Mouse (Mus musculus) forebrain, embryonic 11.5 days (tissue): ENCODE results near the gene Vps33b. TPM values are rescaled to one million over a fixed set of nuclear protein-coding genes. Genes with fewer than 3 reads are reported as not detected.

Source experiments
- ATAC-seq: fragments of 200-750 bp; cut with Nextera tagmentation; replicated peaks from 2 replicates; pipeline ENCODE4 v1.8.0; 2017; ENCODE audit warnings: moderate TSS enrichment; ENCODE audit not compliant: low FRiP score
- DNase-seq: peaks from one replicate; pipeline ENCODE4 v3.0.0-alpha.2; 2017; ENCODE audit warnings: low spot score
- H3K27ac ChIP-seq: fragments of 300-500 bp; sonication (generic); 2 replicates; pipeline ENCODE4 v1.5.1; 2014; ENCODE audit warnings: low read depth, low read length
- H3K27me3 ChIP-seq: fragments of 300-500 bp; sonication (generic); 2 replicates; pipeline ENCODE4 v1.6.1; 2014; ENCODE audit warnings: mild to moderate bottlenecking, low read length, mixed read lengths; ENCODE audit not compliant: control insufficient read depth, insufficient read depth
- H3K36me3 ChIP-seq: fragments of 300-500 bp; sonication (generic); 2 replicates; pipeline ENCODE4 v1.6.1; 2014; ENCODE audit warnings: mild to moderate bottlenecking, low read length, moderate library complexity, mixed read lengths; ENCODE audit not compliant: control insufficient read depth, insufficient read depth
- H3K4me1 ChIP-seq: fragments of 300-500 bp; sonication (generic); replicated peaks from 2 replicates; pipeline ENCODE4 v1.6.1; 2014; ENCODE audit warnings: low read length, mixed read lengths; ENCODE audit not compliant: control insufficient read depth, insufficient read depth
- H3K4me2 ChIP-seq: fragments of 300-500 bp; sonication (generic); 2 replicates; pipeline ENCODE4 v1.6.1; 2014; ENCODE audit warnings: low read depth, mild to moderate bottlenecking, low read length, moderate library complexity, mixed read lengths; ENCODE audit not compliant: severe bottlenecking
- H3K4me3 ChIP-seq: fragments of 300-500 bp; sonication (generic); 2 replicates; pipeline ENCODE4 v1.5.1; 2014; ENCODE audit warnings: low read depth, low read length
- H3K9ac ChIP-seq: fragments of 300-500 bp; sonication (generic); 2 replicates; pipeline ENCODE4 v1.6.1; 2014; ENCODE audit warnings: low read length
- H3K9me3 ChIP-seq: fragments of 300-500 bp; sonication (generic); 2 replicates; pipeline ENCODE4 v1.6.1; 2016; ENCODE audit warnings: low read length, mixed read lengths; ENCODE audit not compliant: control insufficient read depth
- WGBS: fragments of 180-500 bp; shearing (Covaris S2); extraction: QIAGEN DNeasy Blood & Tissue Kit; methylation state at CpG from one replicate; pipeline ENCODE4 v1.1.7; 2014; 5-methylcytosine and 5-hydroxymethylcytosine counted together
- polyA plus RNA-seq: library from polyadenylated mRNA; unstranded; fragments of >200 nt; fragmentation: Nextera tagmentation; extraction: Ambion mirVana; gene quantifications from 2 replicates; pipeline ENCODE4 v1.2.1, GENCODE M21; 2014

The Vps33b gene
- polyA plus RNA-seq, 1 experiment from 2014 or later: 20.6 TPM

- H3K4me2 ChIP-seq: no peak overlapping the region
- H3K9ac ChIP-seq: no peak overlapping the region
- no peaks in the 10 kb centered on the region for H3K27me3 ChIP-seq
- no peak overlapping the region for H3K27ac ChIP-seq
- no peak overlapping the region for H3K4me3 ChIP-seq
- H3K36me3 ChIP-seq: no peaks in the 10 kb centered on the region; the same call in 1 of the 2 replicates
- 0 out of 2 replicates have a peak, but pooled peaks cover 3% of the 10 kb centered on the region for H3K4me1 ChIP-seq
- 89% methylated on average over 10 of the region's 10 CpGs for WGBS
- DNase-seq (no peak), ATAC-seq (no peak)
- no peaks in the 10 kb centered on the region for H3K9me3 ChIP-seq
These were observed 30.9 kb upstream of the Vps33b start for GRCm38 (mm10) chr7:80238542-80238941.

- H3K4me2 ChIP-seq: no peak overlapping the region
- ATAC-seq: no peak
- H3K4me1 ChIP-seq: no peaks in the 10 kb centered on the region; the same call in 1 of the 2 replicates
- WGBS: 95% methylated on average over 4 of the region's 4 CpGs
- H3K36me3 ChIP-seq: no peaks in the 10 kb centered on the region; the same call in 1 of the 2 replicates
- H3K9me3 ChIP-seq: no peaks in the 10 kb centered on the region
- no peak overlapping the region for H3K9ac ChIP-seq
- no peak overlapping the region for H3K4me3 ChIP-seq
- H3K27ac ChIP-seq: no peak overlapping the region
- DNase-seq: no peak
- H3K27me3 ChIP-seq: no peaks in the 10 kb centered on the region
These were observed 27.8 kb upstream of the Vps33b start for GRCm38 (mm10) chr7:80241661-80242060.

- WGBS: 93% methylated on average over 4 of the region's 4 CpGs
These were observed 24.6 kb upstream of the Vps33b start for GRCm38 (mm10) chr7:80244851-80245250.

GRCm38 (mm10) chr7:80246148-80246721 lies 23.2 kb upstream of the Vps33b start, which contains the start of gene Ttll13:
Gene Ttll13, plus strand, starts transcription at chr7:80246376.
- Histone ChIP-seq H3K4me1 (no peaks in the 10 kb centered on the region; the same call in 1 of the 2 replicates), H3K4me2 (peak within 1 kb of the TSS; percentile 58), H3K27ac (peak within 1 kb of the TSS; percentile 57; the same call in 1 of the 2 replicates), H3K9me3 (no peaks in the 10 kb centered on the region), H3K27me3 (no peaks in the 10 kb centered on the region), H3K4me3 (peak within 1 kb of the TSS; percentile 49), H3K36me3 (no peaks in the 10 kb centered on the region), H3K9ac (peak within 1 kb of the TSS; percentile 66)
- DNase-seq: peak; percentile 99
- peak; percentile 97 for ATAC-seq
- WGBS: under 1% methylated on average over 48 of the region's 48 CpGs

More at GRCm38 (mm10) chr7:80244851-80245250, 24.6 kb upstream of the Vps33b start:
- H3K4me1 ChIP-seq: no peaks in the 10 kb centered on the region; the same call in 1 of the 2 replicates
- ATAC-seq (no peak), DNase-seq (no peak)
- no peak overlapping the region for H3K9ac ChIP-seq
- H3K9me3 ChIP-seq: no peaks in the 10 kb centered on the region
- no peaks in the 10 kb centered on the region for H3K36me3 ChIP-seq
- no peak overlapping the region for H3K27ac ChIP-seq
- H3K27me3 ChIP-seq: no peaks in the 10 kb centered on the region
- no peak overlapping the region for H3K4me2 ChIP-seq
- no peak overlapping the region for H3K4me3 ChIP-seq

- ATAC-seq (no peak), DNase-seq (no peak)
- WGBS: 72% methylated on average over 7 of the region's 7 CpGs
- no peaks in the 10 kb centered on the region for H3K27me3 ChIP-seq
- H3K4me3 ChIP-seq: peak overlapping the region; percentile 49
- H3K9me3 ChIP-seq: no peaks in the 10 kb centered on the region
- H3K9ac ChIP-seq: peak overlapping the region; percentile 66
- no peak overlapping the region; the same call in 1 of the 2 replicates for H3K27ac ChIP-seq
- no peaks in the 10 kb centered on the region; the same call in 1 of the 2 replicates for H3K4me1 ChIP-seq
- no peaks in the 10 kb centered on the region for H3K36me3 ChIP-seq
- no peak overlapping the region; the same call in 1 of the 2 replicates for H3K4me2 ChIP-seq
These were observed 22.6 kb upstream of the Vps33b start for GRCm38 (mm10) chr7:80246859-80247258.

GRCm38 (mm10) chr7:80252437-80252836 lies 17.0 kb upstream of the Vps33b start:
- Histone ChIP-seq H3K4me2 (no peak overlapping the region), H3K27me3 (no peaks in the 10 kb centered on the region), H3K4me3 (no peak overlapping the region), H3K27ac (no peak overlapping the region), H3K9me3 (no peaks in the 10 kb centered on the region), H3K36me3 (no peaks in the 10 kb centered on the region), H3K9ac (no peak overlapping the region), H3K4me1 (no peaks in the 10 kb centered on the region)
- no peak for ATAC-seq
- 82% methylated on average over 7 of the region's 7 CpGs for WGBS
- DNase-seq: no peak

GRCm38 (mm10) chr7:80252886-80253285 lies 16.6 kb upstream of the Vps33b start:
- Histone ChIP-seq H3K9ac (no peak overlapping the region), H3K27ac (no peak overlapping the region), H3K36me3 (no peaks in the 10 kb centered on the region), H3K4me1 (no peaks in the 10 kb centered on the region), H3K27me3 (no peaks in the 10 kb centered on the region), H3K4me2 (no peak overlapping the region), H3K4me3 (no peak overlapping the region), H3K9me3 (no peaks in the 10 kb centered on the region)
- no peak for DNase-seq
- no peak for ATAC-seq
- WGBS: 84% methylated on average over 11 of the region's 11 CpGs

- no peaks in the 10 kb centered on the region for H3K36me3 ChIP-seq
- no peaks in the 10 kb centered on the region for H3K9me3 ChIP-seq
- DNase-seq (no peak), ATAC-seq (no peak)
- H3K27ac ChIP-seq: no peak overlapping the region
- WGBS: 74% methylated on average over 2 of the region's 2 CpGs
- H3K4me3 ChIP-seq: no peak overlapping the region
- H3K4me1 ChIP-seq: no peaks in the 10 kb centered on the region
- no peak overlapping the region for H3K9ac ChIP-seq
- no peak overlapping the region for H3K4me2 ChIP-seq
- no peaks in the 10 kb centered on the region for H3K27me3 ChIP-seq
These were observed 13.5 kb upstream of the Vps33b start for GRCm38 (mm10) chr7:80255981-80256380.

- Histone ChIP-seq H3K4me1 (peaks cover 5% of the 10 kb centered on the region; the same call in 1 of the 2 replicates), H3K9ac (no peak overlapping the region), H3K4me3 (no peak overlapping the region), H3K4me2 (no peak overlapping the region), H3K36me3 (no peaks in the 10 kb centered on the region), H3K9me3 (no peaks in the 10 kb centered on the region), H3K27me3 (no peaks in the 10 kb centered on the region), H3K27ac (no peak overlapping the region)
- DNase-seq: no peak
- WGBS: 68% methylated on average over 2 of the region's 2 CpGs
- ATAC-seq: no peak
These were observed 11.7 kb upstream of the Vps33b start for GRCm38 (mm10) chr7:80257706-80258105.
